Mouse (Mus musculus): ENCODE data around the gene Magi1. TPM values are rescaled to one million over a fixed set of nuclear protein-coding genes. Genes with fewer than 3 reads are reported as not detected.

The Magi1 gene
- total and polyA plus RNA-seq, 3 experiments: not detected

- H3K4me1 ChIP-seq (ENCODE audit: control insufficient read depth in 1 of 2, insufficient read depth in 2 of 2, low read length in 2 of 2): no peaks in the 10 kb centered on the region
- no peak overlapping the region for H3K27ac ChIP-seq (ENCODE audit: control insufficient read depth, low read depth, low read length)
- H3K9me3 ChIP-seq (replicated peaks; ENCODE audit: insufficient read depth, low read length): no peaks in the 10 kb centered on the region
- H3K4me3 ChIP-seq (ENCODE audit: control insufficient read depth in 1 of 2, insufficient read depth in 1 of 2, low read depth in 2 of 2, low read length in 2 of 2): no peak overlapping the region
- TF ChIP-seq MAZ (IDR thresholded peaks at IDR 0.05; ENCODE audit: low read depth, low read length): no peak
- no peak for TF ChIP-seq KAT2A (conservative IDR thresholded peaks at IDR 0.05; ENCODE audit: low read depth, low read length)
- no peak for TF ChIP-seq MAFK (IDR thresholded peaks at IDR 0.05; ENCODE audit: borderline replicate concordance, low read depth, low read length)
- H3K36me3 ChIP-seq (ENCODE audit: control insufficient read depth in 1 of 2, insufficient read depth in 2 of 2, low read length in 2 of 2): no peaks in the 10 kb centered on the region
- no peak for DNase-seq (ENCODE audit: low read depth, low spot score)
- H3K9ac ChIP-seq (ENCODE audit: control insufficient read depth, low read depth, low read length, poor library complexity, severe bottlenecking): no peak overlapping the region
- H3K79me2 ChIP-seq (ENCODE audit: control insufficient read depth, insufficient read depth, low read length, poor library complexity): no peaks in the 10 kb centered on the region
- H3K27me3 ChIP-seq (ENCODE audit: control insufficient read depth in 1 of 2, insufficient read depth in 2 of 2, low read length in 2 of 2): no peaks in the 10 kb centered on the region
These were observed 106.2 kb downstream of the Magi1 start for GRCm38 (mm10) chr6:94177559-94177958.

- Histone ChIP-seq H3K79me2 (ENCODE audit: control insufficient read depth, insufficient read depth, low read length, poor library complexity) (no peaks in the 10 kb centered on the region), H3K9me3 (replicated peaks; ENCODE audit: insufficient read depth, low read length) (no peaks in the 10 kb centered on the region), H3K27ac (ENCODE audit: control insufficient read depth, low read depth, low read length) (no peak overlapping the region), H3K4me1 (ENCODE audit: control insufficient read depth in 1 of 2, insufficient read depth in 2 of 2, low read length in 2 of 2) (no peaks in the 10 kb centered on the region), H3K36me3 (ENCODE audit: control insufficient read depth in 1 of 2, insufficient read depth in 2 of 2, low read length in 2 of 2) (no peaks in the 10 kb centered on the region), H3K27me3 (ENCODE audit: control insufficient read depth in 1 of 2, insufficient read depth in 2 of 2, low read length in 2 of 2) (no peaks in the 10 kb centered on the region), H3K4me3 (ENCODE audit: control insufficient read depth in 1 of 2, insufficient read depth in 1 of 2, low read depth in 2 of 2, low read length in 2 of 2) (no peak overlapping the region), H3K9ac (ENCODE audit: control insufficient read depth, low read depth, low read length, poor library complexity, severe bottlenecking) (no peak overlapping the region)
- DNase-seq (ENCODE audit: low read depth, low spot score): no peak
- TF ChIP-seq USF1 (IDR thresholded peaks at IDR 0.05; ENCODE audit: low read depth, low read length) (no peak), MAFK (IDR thresholded peaks at IDR 0.05; ENCODE audit: borderline replicate concordance, low read depth, low read length) (no peak), POLR2AphosphoS5 (IDR thresholded peaks at IDR 0.05; ENCODE audit: borderline replicate concordance, low read depth, low read length) (no peak), UBTF (IDR thresholded peaks at IDR 0.05; ENCODE audit: borderline replicate concordance, insufficient read depth, low read depth, low read length) (no peak)
These were observed 107.0 kb downstream of the Magi1 start for GRCm38 (mm10) chr6:94176705-94177104.

- TF ChIP-seq USF1 (IDR thresholded peaks at IDR 0.05; ENCODE audit: low read depth, low read length) (no peak), GATA1 (IDR thresholded peaks at IDR 0.05; ENCODE audit: low read depth, low read length) (no peak), ZKSCAN1 (IDR thresholded peaks at IDR 0.05; ENCODE audit: low read depth, low read length) (no peak), NRF1 (IDR thresholded peaks at IDR 0.05; ENCODE audit: insufficient read depth, low read depth, low read length, poor library complexity, severe bottlenecking) (no peak), BHLHE40 (IDR thresholded peaks at IDR 0.05; ENCODE audit: borderline replicate concordance, low read depth, low read length) (no peak), USF2 (IDR thresholded peaks at IDR 0.05; ENCODE audit: borderline replicate concordance in 1 of 2, insufficient read depth in 1 of 2, low read depth in 1 of 2, low read length in 2 of 2) (no peak), ELF1 (IDR thresholded peaks at IDR 0.05; ENCODE audit: low read depth, low read length) (no peak), TCF12 (IDR thresholded peaks at IDR 0.05; ENCODE audit: low read depth, low read length) (no peak), UBTF (IDR thresholded peaks at IDR 0.05; ENCODE audit: borderline replicate concordance, insufficient read depth, low read depth, low read length) (no peak), JUND (IDR thresholded peaks at IDR 0.05; ENCODE audit: low read depth, low read length) (no peak), ETS1 (IDR thresholded peaks at IDR 0.05; ENCODE audit: low read depth, low read length) (no peak), POLR2AphosphoS5 (IDR thresholded peaks at IDR 0.05; ENCODE audit: borderline replicate concordance, low read depth, low read length) (no peak), GABPA (IDR thresholded peaks at IDR 0.05; ENCODE audit: low read depth, low read length) (no peak), NELFE (IDR thresholded peaks at IDR 0.05; ENCODE audit: low read depth, low read length) (no peak), CTCF (IDR thresholded peaks at IDR 0.05 in 2 of 3, conservative IDR thresholded peaks at IDR 0.05 in 1 of 3; ENCODE audit: control insufficient read depth in 1 of 3, insufficient read depth in 1 of 3, low read depth in 2 of 3, low read length in 3 of 3, poor library complexity in 1 of 3, severe bottlenecking in 1 of 3) (no peak)
- H3K79me2 ChIP-seq (ENCODE audit: control insufficient read depth, insufficient read depth, low read length, poor library complexity): no peaks in the 10 kb centered on the region
- H3K27me3 ChIP-seq (ENCODE audit: control insufficient read depth in 1 of 2, insufficient read depth in 2 of 2, low read length in 2 of 2): no peaks in the 10 kb centered on the region
- no peak overlapping the region for H3K27ac ChIP-seq (ENCODE audit: control insufficient read depth, low read depth, low read length)
- no peaks in the 10 kb centered on the region for H3K4me1 ChIP-seq (ENCODE audit: control insufficient read depth in 1 of 2, insufficient read depth in 2 of 2, low read length in 2 of 2)
- no peak for DNase-seq (ENCODE audit: low read depth, low spot score)
- no peak overlapping the region for H3K4me3 ChIP-seq (ENCODE audit: control insufficient read depth in 1 of 2, insufficient read depth in 1 of 2, low read depth in 2 of 2, low read length in 2 of 2)
- no peaks in the 10 kb centered on the region for H3K9me3 ChIP-seq (replicated peaks; ENCODE audit: insufficient read depth, low read length)
- no peak overlapping the region for H3K9ac ChIP-seq (ENCODE audit: control insufficient read depth, low read depth, low read length, poor library complexity, severe bottlenecking)
- H3K36me3 ChIP-seq (ENCODE audit: control insufficient read depth in 1 of 2, insufficient read depth in 2 of 2, low read length in 2 of 2): no peaks in the 10 kb centered on the region
These were observed 112.5 kb downstream of the Magi1 start for GRCm38 (mm10) chr6:94171250-94171649.

Measured in MEL (cell line).